Mouse (Mus musculus): ENCODE results near the gene Slf1.
"Not testable (repeated sequence)": the region's sequence is repeated elsewhere in the genome, so short reads cannot be mapped to it uniquely, and the experiment has no call there.

Gene Slf1

GRCm38 (mm10) chr13:77134931-77135620 lies at the start of gene Slf1, which contains the start of gene 2210408I21Rik:
Gene Slf1 (minus strand): TSS chr13:77135473.
Gene 2210408I21Rik (plus strand): TSS chr13:77135540.
- peak; percentile 80 for DNase-seq (ENCODE audit: low read depth)

- no peak for DNase-seq (ENCODE audit: low read depth)
Observed at GRCm38 (mm10) chr13:77177931-77178330, 42.7 kb upstream of the Slf1 start.

DNA sequence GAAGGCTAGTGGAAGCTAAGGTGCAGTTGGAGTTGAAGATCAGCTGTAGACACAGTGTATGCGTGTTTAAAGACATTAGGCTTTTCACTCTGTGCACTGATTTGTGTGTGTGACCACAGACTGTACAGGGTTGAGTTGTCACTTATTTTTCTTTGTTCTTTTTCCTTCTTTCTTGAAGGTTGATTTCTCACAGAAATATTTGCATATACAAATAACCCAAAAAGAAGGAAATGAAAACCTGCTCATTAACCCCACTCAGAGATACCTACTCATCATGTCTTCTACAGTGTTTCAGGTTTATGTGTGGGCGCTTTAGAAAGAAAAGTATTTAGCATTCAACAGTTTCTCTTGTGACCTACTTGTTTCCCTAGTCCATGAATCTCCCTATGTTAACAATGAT lies 5.6 kb upstream of the Slf1 start:
- no peak for DNase-seq (ENCODE audit: low read depth)

DNA sequence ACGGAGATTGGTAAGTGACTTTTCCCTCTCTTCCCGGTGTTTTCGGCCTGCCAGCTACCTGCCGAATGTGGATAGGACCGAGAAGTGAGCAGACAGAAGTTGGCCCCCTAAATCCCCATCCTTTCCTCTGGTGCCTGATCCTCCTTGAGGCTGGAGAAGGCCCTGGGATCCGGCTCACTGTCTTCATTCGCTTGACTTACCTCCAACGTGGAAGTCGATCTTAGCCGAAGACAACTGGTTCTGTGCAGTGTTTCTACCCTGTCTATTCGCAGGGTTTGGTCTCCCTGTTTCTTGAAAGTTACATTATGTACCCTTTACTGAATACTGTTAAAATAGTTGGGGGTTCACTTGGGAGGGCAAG lies 328 bp upstream of the Slf1 start:
- DNase-seq (ENCODE audit: low read depth): no peak

DNA sequence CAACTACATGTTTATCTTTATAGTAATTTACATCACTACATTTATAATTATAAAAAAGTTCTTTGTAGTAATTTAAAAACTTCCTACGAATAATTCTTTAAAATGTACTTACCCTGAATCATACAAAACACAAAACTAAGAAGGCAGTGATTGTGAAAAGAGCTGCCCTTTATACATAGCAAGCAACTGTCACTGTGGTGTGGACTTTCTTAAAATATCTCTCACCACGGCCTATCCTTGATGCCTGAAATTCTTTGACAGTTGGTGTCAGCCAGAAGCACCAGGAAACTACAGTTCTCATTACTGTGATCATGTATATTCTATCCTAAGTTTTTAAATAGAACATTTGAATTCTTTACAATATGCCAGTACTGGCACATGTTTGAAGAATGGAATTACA lies 4.1 kb downstream of the Slf1 start:
- no peak for DNase-seq (ENCODE audit: low read depth)

DNA sequence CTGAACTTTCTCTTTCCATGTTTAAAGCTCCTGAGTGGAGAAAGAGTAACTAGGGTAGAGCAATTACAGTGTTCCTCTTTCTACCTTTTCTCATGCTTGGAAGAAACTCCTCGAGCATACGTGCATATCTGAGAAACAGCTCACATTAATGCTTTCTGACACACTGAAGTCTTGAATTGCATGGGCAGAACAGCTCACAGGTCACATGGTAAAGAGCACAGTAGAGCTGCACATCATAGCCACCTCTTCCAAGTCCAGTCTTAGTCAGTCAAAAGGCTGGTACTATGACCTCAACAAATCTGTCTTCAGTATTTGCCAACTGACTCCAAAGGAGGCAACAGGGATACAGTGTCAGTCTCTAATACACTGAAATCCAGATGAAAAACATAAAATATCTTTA lies 7.0 kb downstream of the Slf1 start:
- DNase-seq (ENCODE audit: low read depth): no peak

DNA sequence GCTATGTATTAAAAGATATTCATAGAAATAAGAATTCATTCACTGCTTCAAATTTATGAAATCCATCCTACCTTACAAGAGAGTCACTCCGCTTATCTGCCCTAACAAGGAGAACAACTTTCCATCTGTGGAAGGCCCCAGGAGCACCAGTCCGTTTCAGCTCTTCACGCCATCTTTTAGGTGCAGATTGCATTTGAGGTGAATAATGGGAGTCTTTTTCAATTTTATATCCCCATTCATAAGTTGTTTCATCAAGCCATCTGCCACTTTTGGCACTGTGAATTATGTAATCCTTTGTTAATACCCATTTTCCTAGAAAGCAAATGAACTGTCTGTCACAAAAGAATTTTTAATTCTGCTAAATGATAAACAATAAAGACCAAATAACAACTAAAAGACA lies 10.1 kb downstream of the Slf1 start:
- no peak for DNase-seq (ENCODE audit: low read depth)

DNA sequence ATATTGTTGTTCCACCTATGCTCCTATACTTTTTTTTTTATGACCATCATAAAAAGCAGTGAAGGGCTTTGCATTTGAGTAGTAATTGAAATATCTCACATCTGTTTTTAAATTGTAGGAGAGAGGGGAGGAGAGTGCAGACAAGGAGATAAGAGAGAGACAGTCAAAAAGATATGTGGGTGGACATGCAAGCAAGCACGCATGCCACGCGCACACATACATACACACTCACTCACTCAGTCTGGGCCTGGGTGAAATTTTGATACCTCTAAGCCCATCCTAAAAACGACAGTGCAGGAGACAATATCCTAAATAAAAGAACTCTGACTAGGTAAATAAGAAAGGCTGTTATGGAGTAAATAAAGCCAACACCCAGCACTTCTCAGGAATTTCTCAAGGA lies 16.6 kb downstream of the Slf1 start:
- DNase-seq (ENCODE audit: low read depth): no peak

GRCm38 (mm10) chr13:77107734-77108133 lies 27.5 kb downstream of the Slf1 start:
- no peak for DNase-seq (ENCODE audit: low read depth)

GRCm38 (mm10) chr13:77092876-77093275 lies 42.4 kb downstream of the Slf1 start:
- not testable (repeated sequence) for DNase-seq (ENCODE audit: low read depth)

- DNase-seq (ENCODE audit: low read depth): no peak
Observed at GRCm38 (mm10) chr13:77072030-77072429, 63.2 kb downstream of the Slf1 start.

GRCm38 (mm10) chr13:77068847-77069246 lies 66.4 kb downstream of the Slf1 start:
- no peak for DNase-seq (ENCODE audit: low read depth)

DNA sequence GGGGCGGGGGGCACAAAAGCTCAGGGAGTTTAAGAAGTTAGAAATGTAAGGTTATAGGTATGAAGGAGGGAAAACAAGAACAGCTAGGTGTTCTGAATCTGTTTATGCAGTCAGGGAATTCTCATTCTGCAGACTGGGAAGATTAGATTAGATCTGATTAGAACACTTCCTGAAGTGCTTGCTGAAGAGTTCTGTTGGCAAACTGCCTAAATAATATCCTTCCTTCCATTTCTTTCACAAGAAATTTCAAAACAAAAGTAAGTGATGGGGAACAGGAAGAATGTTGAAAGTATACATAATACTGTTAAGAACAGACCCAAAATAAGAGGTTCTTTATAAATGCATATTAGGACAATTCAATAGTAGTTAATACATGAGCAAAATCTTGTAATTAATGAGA lies 72.1 kb downstream of the Slf1 start:
- no peak for DNase-seq (ENCODE audit: low read depth)

DNA sequence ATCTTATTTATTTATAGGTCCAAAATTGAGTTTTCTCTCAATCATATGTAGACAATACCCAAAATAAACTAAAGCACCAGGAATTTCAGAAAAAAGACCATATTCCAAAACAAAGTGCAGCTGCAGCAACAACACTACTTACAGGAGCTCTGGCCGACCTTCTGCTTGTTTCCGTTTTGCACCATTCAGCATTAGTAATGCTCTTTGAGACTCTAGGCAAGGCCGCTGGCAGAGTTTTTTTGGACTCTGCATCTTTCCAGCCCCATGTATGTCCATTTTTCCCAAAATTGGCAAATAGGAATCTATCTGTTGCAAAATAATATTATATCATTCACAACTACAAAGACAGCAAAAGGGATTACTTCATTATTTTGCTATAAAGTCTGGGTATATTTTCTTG lies 85.5 kb downstream of the Slf1 start:
- DNase-seq (ENCODE audit: low read depth): no peak

GRCm38 (mm10) chr13:77048461-77048860 lies 86.8 kb downstream of the Slf1 start:
- DNase-seq (ENCODE audit: low read depth): no peak

- no peak for DNase-seq (ENCODE audit: low read depth)
Observed at GRCm38 (mm10) chr13:77047179-77047931, 87.9 kb downstream of the Slf1 start.

DNA sequence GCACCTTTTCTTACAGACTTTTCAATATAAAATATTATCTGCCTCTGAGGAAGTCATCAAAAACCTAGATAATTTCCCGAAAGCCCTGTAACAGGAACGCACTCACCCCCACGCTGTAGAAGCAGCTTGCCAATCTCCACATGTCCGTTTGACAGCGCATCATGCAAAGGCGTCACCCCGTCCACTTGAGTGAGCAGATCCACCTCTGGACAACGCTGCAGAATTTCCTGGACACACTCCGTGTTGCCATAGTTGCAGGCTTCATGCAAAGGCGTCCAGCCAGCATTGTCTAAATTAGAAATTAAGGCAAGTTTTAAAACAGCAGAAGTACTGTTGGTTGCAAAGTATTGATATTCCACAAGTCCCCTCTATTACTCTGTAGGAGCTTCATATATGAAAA lies 88.9 kb downstream of the Slf1 start:
- no peak for DNase-seq (ENCODE audit: low read depth)

DNA sequence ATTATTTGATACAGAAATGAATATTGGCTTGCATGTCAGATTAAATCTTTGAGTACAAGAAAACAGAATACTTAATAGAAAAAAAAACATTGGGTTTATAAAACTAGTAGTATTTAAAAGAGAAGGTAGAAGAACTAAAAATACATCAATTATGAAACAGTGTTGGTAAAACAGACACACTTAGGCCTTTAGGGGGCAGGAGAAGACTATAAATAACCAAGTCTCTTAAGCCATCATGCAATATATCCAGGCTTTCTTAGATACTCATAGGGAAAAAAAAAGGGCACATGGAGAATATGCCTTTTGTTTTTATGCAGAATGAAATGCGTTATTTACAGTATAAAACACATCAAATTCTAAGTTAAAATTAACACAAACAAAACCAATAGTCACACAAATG lies 89.9 kb downstream of the Slf1 start:
- DNase-seq (ENCODE audit: low read depth): peak; percentile 13

DNA sequence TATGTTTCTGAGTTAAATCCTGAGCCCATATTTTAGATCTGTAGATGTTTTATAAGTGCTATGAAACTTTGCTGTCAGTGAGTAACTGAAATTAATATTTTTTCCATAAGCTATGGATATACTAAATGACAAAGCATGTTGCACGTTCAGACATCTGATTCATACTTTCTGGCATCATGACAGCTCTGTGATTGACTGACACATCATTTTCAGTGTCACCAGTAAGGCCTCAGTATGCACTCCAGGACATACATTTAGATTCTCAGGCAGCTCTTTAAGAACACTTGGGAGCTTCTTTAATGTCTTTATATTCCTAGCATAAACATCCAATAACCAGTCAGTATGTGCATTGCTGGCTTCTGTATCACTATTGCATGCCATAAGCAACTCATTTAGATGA lies 91.9 kb downstream of the Slf1 start:
- no peak for DNase-seq (ENCODE audit: low read depth)

DNA sequence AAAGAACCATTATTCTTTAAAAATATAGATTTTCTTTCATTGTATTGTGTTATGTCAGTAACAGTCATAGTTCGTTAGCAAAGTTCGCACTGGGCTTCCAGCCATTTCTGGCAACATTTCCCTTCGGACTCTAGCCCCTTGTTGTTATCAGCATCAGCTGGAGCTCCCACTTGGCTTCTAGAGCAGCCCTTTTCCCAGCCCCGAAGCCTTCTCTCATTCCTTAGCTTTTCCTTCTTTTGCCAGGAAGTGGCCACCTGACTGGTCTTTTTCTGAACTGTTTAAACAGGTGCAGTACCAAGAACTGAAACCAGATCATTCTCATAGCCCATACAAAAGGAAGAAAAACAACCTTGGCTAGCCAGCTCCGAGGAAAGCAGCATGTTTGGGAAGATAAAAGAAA lies 105.7 kb downstream of the Slf1 start:
- no peak for DNase-seq (ENCODE audit: low read depth)

GRCm38 (mm10) chr13:77018851-77019250 lies 116.4 kb downstream of the Slf1 start:
- no peak for DNase-seq (ENCODE audit: low read depth)

DNA sequence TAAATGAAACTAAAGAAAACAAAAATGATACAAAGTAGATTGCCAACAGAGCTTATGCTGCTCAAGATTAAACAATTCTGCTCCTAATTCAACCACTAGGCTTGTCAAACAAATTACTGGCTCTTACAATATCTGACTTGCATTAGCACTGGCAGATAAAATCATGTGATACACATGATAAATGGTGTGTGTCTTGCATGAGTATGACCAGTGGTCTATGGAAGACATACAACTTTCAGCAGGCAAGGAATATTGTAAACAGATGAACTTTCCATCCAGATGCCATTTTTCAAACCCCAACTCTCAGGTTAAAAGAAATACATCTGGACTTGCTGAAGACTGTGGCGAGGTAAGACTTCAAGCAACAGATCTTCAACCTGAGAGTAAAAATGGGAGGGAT lies 131.6 kb downstream of the Slf1 start:
- no peak for DNase-seq (ENCODE audit: low read depth)

DNA sequence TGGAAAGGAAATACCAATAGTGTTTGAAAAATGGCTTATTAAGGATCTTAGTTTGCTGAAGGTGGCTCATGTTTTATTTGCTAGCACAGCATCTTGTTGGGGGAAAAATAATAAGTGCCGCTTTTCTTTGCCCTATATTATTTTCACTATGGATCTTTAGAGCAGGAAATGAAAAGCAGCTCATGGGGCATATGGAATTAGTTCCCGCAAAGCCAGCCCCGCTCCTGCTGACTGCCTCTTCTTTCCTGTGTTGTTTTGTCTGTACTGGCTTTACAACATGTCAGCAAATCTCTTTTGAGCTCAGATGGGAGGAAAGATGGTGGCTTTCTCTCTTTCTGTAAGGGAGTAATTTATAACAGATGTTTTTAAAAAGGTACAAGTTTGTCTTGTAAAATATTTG lies 132.6 kb downstream of the Slf1 start:
- DNase-seq (ENCODE audit: low read depth): no peak

All from naive thymus-derived CD4-positive, alpha-beta T cell, adult 2 months (primary cell).